Comparison of ENCODE assay signal across 8 mouse cellular contexts in genomic region chr12:70974441-70975266, GRCm38 (mm10). TPM values are rescaled to one million over a fixed set of nuclear protein-coding genes. Genes with fewer than 3 reads are reported as not detected.
DNase-seq lines count a peak whose midpoint lies in the region; ATAC-seq and TF ChIP-seq lines count a peak whose summit lies in the region.

Gene Psma3, plus strand, starts transcription at chr12:70974621.

- TF ChIP-seq RAD21 in CH12.LX (IDR thresholded peaks at IDR 0.05; ENCODE audit: low read depth, low read length), result no peak

- ATAC-seq in forebrain, embryonic 11.5 days (replicated peaks; ENCODE audit: low FRiP score), result peak; percentile 99
- peak; percentile 99 for ATAC-seq in heart, embryonic 16.5 days (replicated peaks; ENCODE audit: extremely low read depth, insufficient read depth, low FRiP score)
- peak; percentile 100 for ATAC-seq in liver, embryonic 15.5 days (ENCODE audit: insufficient read depth)
- ATAC-seq in neural tube, embryonic 12.5 days (ENCODE audit: low FRiP score, low read depth), result peak; percentile 99

- peak within 1 kb of the TSS; percentile 88 for H3K4me2 ChIP-seq in CH12.LX (ENCODE audit: insufficient read depth, low read depth, poor library complexity, severe bottlenecking)
- H3K4me2 ChIP-seq in forebrain, embryonic 11.5 days (ENCODE audit: low read depth, low read length, severe bottlenecking), result peak within 1 kb of the TSS; percentile 68
- H3K4me2 ChIP-seq in heart, embryonic 16.5 days (ENCODE audit: low read depth, low read length), result peak within 1 kb of the TSS; percentile 82
- peak within 1 kb of the TSS; percentile 73 for H3K4me2 ChIP-seq in liver, embryonic 15.5 days
- peak within 1 kb of the TSS; percentile 74 for H3K4me2 ChIP-seq in neural tube, embryonic 12.5 days (replicated peaks)

- DNase-seq in CH12.LX (ENCODE audit: extremely low read depth), result peak; percentile 95
- peak; percentile 93 for DNase-seq in c-Kit-positive CD71-positive TER-119-negative erythroid progenitor cells, embryonic 14.5 days (ENCODE audit: low read depth)
- DNase-seq in forebrain, embryonic 11.5 days (ENCODE audit: low spot score), result peak; percentile 93
- DNase-seq in kidney, postnatal 36 days, result peak; percentile 93 to 95
- DNase-seq in telencephalon, adult 2 months (ENCODE audit: low read depth, low spot score), result peak; percentile 97

- peak; percentile 96 for TF ChIP-seq POLR2A in CH12.LX (IDR thresholded peaks at IDR 0.05; ENCODE audit: low read depth, low read length)

- peak within 1 kb of the TSS; percentile 82 for H3K27ac ChIP-seq in CH12.LX (ENCODE audit: insufficient read depth, low read depth)
- peak within 1 kb of the TSS; percentile 87 for H3K27ac ChIP-seq in forebrain, embryonic 11.5 days (ENCODE audit: low read depth, low read length)
- H3K27ac ChIP-seq in heart, embryonic 16.5 days (ENCODE audit: low read length), result peak within 1 kb of the TSS; percentile 96
- H3K27ac ChIP-seq in liver, embryonic 15.5 days (replicated peaks), result peak within 1 kb of the TSS; percentile 97
- H3K27ac ChIP-seq in neural tube, embryonic 12.5 days, result peak within 1 kb of the TSS; percentile 86

- TF ChIP-seq EP300 in CH12.LX (IDR thresholded peaks at IDR 0.05; ENCODE audit: low read length), result no peak

- under 1% methylated on average over 71 of the region's 71 CpGs for WGBS in forebrain, embryonic 11.5 days
- under 1% methylated on average over 71 of the region's 71 CpGs for WGBS in heart, embryonic 16.5 days
- WGBS in liver, embryonic 15.5 days (ENCODE audit: insufficient replicate concordance), result under 1% methylated on average over 71 of the region's 71 CpGs
- under 1% methylated on average over 71 of the region's 71 CpGs for WGBS in neural tube, embryonic 12.5 days

- H3K9me3 ChIP-seq in CH12.LX (replicated peaks; ENCODE audit: low read length), result no peaks in the 10 kb centered on the region
- no peaks in the 10 kb centered on the region for H3K9me3 ChIP-seq in forebrain, embryonic 11.5 days (ENCODE audit: control insufficient read depth, low read length)
- no peaks in the 10 kb centered on the region for H3K9me3 ChIP-seq in heart, embryonic 16.5 days (replicated peaks; ENCODE audit: control insufficient read depth, low read length)
- no peaks in the 10 kb centered on the region for H3K9me3 ChIP-seq in liver, embryonic 15.5 days (replicated peaks)
- H3K9me3 ChIP-seq in neural tube, embryonic 12.5 days, result no peaks in the 10 kb centered on the region

- H3K27me3 ChIP-seq in CH12.LX (replicated peaks), result no peaks in the 10 kb centered on the region
- no peaks in the 10 kb centered on the region for H3K27me3 ChIP-seq in forebrain, embryonic 11.5 days (ENCODE audit: control insufficient read depth, insufficient read depth, low read length)
- no peaks in the 10 kb centered on the region for H3K27me3 ChIP-seq in heart, embryonic 16.5 days (ENCODE audit: control insufficient read depth, insufficient read depth, low read length)
- H3K27me3 ChIP-seq in liver, embryonic 15.5 days, result no peaks in the 10 kb centered on the region
- H3K27me3 ChIP-seq in neural tube, embryonic 12.5 days (replicated peaks), result no peaks in the 10 kb centered on the region

- in situ Hi-C loops in CH12.LX (cut with MboI; ENCODE audit: low pct_ligation_motif_present, low pct_unique_long_range_greater_than_20kb, low sequenced_read_pairs), result loop anchor here (10.0 kb wide), 1 partner anchor 70 kb away; no protein-coding TSS in a partner anchor

- H3K36me3 ChIP-seq in CH12.LX (replicated peaks in 1 of 2; ENCODE audit: control insufficient read depth in 1 of 2, insufficient read depth in 1 of 2, low read length in 1 of 2), result peaks cover 10 to 18% of the 10 kb centered on the region in 2 experiments
- H3K36me3 ChIP-seq in forebrain, embryonic 11.5 days (ENCODE audit: control insufficient read depth, insufficient read depth, low read length), result no peaks in the 10 kb centered on the region
- no peaks in the 10 kb centered on the region; the same call in 1 of the 2 replicates for H3K36me3 ChIP-seq in heart, embryonic 16.5 days (ENCODE audit: control insufficient read depth, insufficient read depth)
- peaks cover 16% of the 10 kb centered on the region for H3K36me3 ChIP-seq in liver, embryonic 15.5 days (replicated peaks)
- peaks cover 7% of the 10 kb centered on the region; the same call in 1 of the 2 replicates for H3K36me3 ChIP-seq in neural tube, embryonic 12.5 days

- no peak for TF ChIP-seq CTCF in CH12.LX (conservative IDR thresholded peaks at IDR 0.05 in 1 of 2, IDR thresholded peaks at IDR 0.05 in 1 of 2; ENCODE audit: low read depth in 2 of 2, low read length in 2 of 2)

- dilution Hi-C loops in CH12.LX (cut with MboI; ENCODE audit: extremely low pct_ligation_motif_present, extremely low pct_unique_long_range_greater_than_20kb, low sequenced_read_pairs), result no loop called here

- peak within 1 kb of the TSS; percentile 99 for H3K9ac ChIP-seq in CH12.LX (ENCODE audit: insufficient read depth, low read depth)
- H3K9ac ChIP-seq in forebrain, embryonic 11.5 days (ENCODE audit: low read length), result peak within 1 kb of the TSS; percentile 93
- H3K9ac ChIP-seq in heart, embryonic 16.5 days (ENCODE audit: low read length), result peak within 1 kb of the TSS; percentile 97
- H3K9ac ChIP-seq in liver, embryonic 15.5 days, result peak within 1 kb of the TSS; percentile 90
- peak within 1 kb of the TSS; percentile 96 for H3K9ac ChIP-seq in neural tube, embryonic 12.5 days

- peaks cover 3 to 11% of the 10 kb centered on the region in 2 experiments; a peak in 2 of 4 replicates for H3K4me1 ChIP-seq in CH12.LX (ENCODE audit: control insufficient read depth in 1 of 2, insufficient read depth in 2 of 2)
- peaks cover 5% of the 10 kb centered on the region for H3K4me1 ChIP-seq in forebrain, embryonic 11.5 days (replicated peaks; ENCODE audit: control insufficient read depth, insufficient read depth, low read length)
- H3K4me1 ChIP-seq in heart, embryonic 16.5 days (ENCODE audit: control insufficient read depth, insufficient read depth, low read length), result peaks cover 12% of the 10 kb centered on the region
- H3K4me1 ChIP-seq in liver, embryonic 15.5 days (replicated peaks), result peaks cover 30% of the 10 kb centered on the region
- H3K4me1 ChIP-seq in neural tube, embryonic 12.5 days, result peaks cover 12% of the 10 kb centered on the region

- H3K79me2 ChIP-seq in CH12.LX (replicated peaks; ENCODE audit: control insufficient read depth, extremely low read depth, insufficient read depth, poor library complexity, severe bottlenecking), result peaks cover 50% of the 10 kb centered on the region

- H3K4me3 ChIP-seq in CH12.LX (replicated peaks in 1 of 3; ENCODE audit: low read depth in 2 of 3, low read length in 2 of 3, poor library complexity in 1 of 3), result peak within 1 kb of the TSS; percentile 94 to 97 (median 97)
- peak within 1 kb of the TSS; percentile 90 for H3K4me3 ChIP-seq in forebrain, embryonic 11.5 days (ENCODE audit: low read depth, low read length)
- peak within 1 kb of the TSS; percentile 76 for H3K4me3 ChIP-seq in heart, embryonic 16.5 days (ENCODE audit: low read length)
- H3K4me3 ChIP-seq in liver, embryonic 15.5 days (replicated peaks), result peak within 1 kb of the TSS; percentile 92
- H3K4me3 ChIP-seq in neural tube, embryonic 12.5 days, result peak within 1 kb of the TSS; percentile 83

TF ChIP-seq in CH12.LX, 34 proteins besides CTCF, POLR2A, EP300 and RAD21 (continues in another document):
- no peak for TF ChIP-seq JUN (IDR thresholded peaks at IDR 0.05; ENCODE audit: insufficient read depth, low read depth, low read length)
- no peak for TF ChIP-seq JUND (conservative IDR thresholded peaks at IDR 0.05; ENCODE audit: low read depth, low read length)
- no peak for TF ChIP-seq USF2 (conservative IDR thresholded peaks at IDR 0.05; ENCODE audit: low read depth, low read length)
- peak; percentile 61; the same call in 1 of the 2 replicates for TF ChIP-seq MAX (IDR thresholded peaks at IDR 0.05; ENCODE audit: low read length)
- peak; percentile 2; the same call in 1 of the 2 replicates for TF ChIP-seq IRF4 (IDR thresholded peaks at IDR 0.05; ENCODE audit: low read depth, low read length)
- TF ChIP-seq BHLHE40 (IDR thresholded peaks at IDR 0.05; ENCODE audit: low read depth, low read length), result 0 out of 2 replicates have a peak, but pooled peaks have one; percentile 17
- TF ChIP-seq ZKSCAN1 (IDR thresholded peaks at IDR 0.05; ENCODE audit: borderline replicate concordance, low read depth, low read length), result no peak; the same call in 1 of the 2 replicates
- peak; percentile 80 for TF ChIP-seq HCFC1 (IDR thresholded peaks at IDR 0.05; ENCODE audit: low read depth, low read length)
- TF ChIP-seq TBP (conservative IDR thresholded peaks at IDR 0.05; ENCODE audit: low read depth, low read length), result 0 out of 2 replicates have a peak, but pooled peaks have one; percentile 48
- peak; percentile 96 for TF ChIP-seq UBTF (IDR thresholded peaks at IDR 0.05; ENCODE audit: low read depth, low read length)
- no peak for TF ChIP-seq ETS1 (conservative IDR thresholded peaks at IDR 0.05; ENCODE audit: low read depth, low read length)
- TF ChIP-seq SMC3 (IDR thresholded peaks at IDR 0.05; ENCODE audit: low read depth, low read length), result no peak
- no peak for TF ChIP-seq MAZ (IDR thresholded peaks at IDR 0.05; ENCODE audit: low read depth, low read length)
- TF ChIP-seq POLR2AphosphoS2 (IDR thresholded peaks at IDR 0.05; ENCODE audit: low read depth, low read length), result peak; percentile 62; the same call in 1 of the 2 replicates
- peak; percentile 99 for TF ChIP-seq ZNF384 (IDR thresholded peaks at IDR 0.05; ENCODE audit: low read depth, low read length)
- no peak for TF ChIP-seq MAFK (IDR thresholded peaks at IDR 0.05; ENCODE audit: insufficient replicate concordance, low read length)
- TF ChIP-seq MXI1 (IDR thresholded peaks at IDR 0.05; ENCODE audit: low read depth, low read length), result no peak; the same call in none of the 2 replicates
- no peak for TF ChIP-seq ZC3H11A (IDR thresholded peaks at IDR 0.05; ENCODE audit: low read depth, low read length)
- TF ChIP-seq ZMIZ1 (IDR thresholded peaks at IDR 0.05; ENCODE audit: low read depth, low read length), result no peak; the same call in 1 of the 2 replicates
- TF ChIP-seq SIN3A (IDR thresholded peaks at IDR 0.05; ENCODE audit: low read length), result peak; percentile 62; the same call in 1 of the 2 replicates
- no peak for TF ChIP-seq MEF2A (IDR thresholded peaks at IDR 0.05; ENCODE audit: borderline replicate concordance, low read depth, low read length)
- no peak for TF ChIP-seq CHD2 (IDR thresholded peaks at IDR 0.05; ENCODE audit: low read length)

RNA-seq across cellular contexts. Expression of gene Psma3, which starts in this region (rescaled TPM):
- total RNA-seq in CH12.LX (2012; rRNA removed) (271 and 341 TPM in 2 replicates), CH12.LX (2014; rRNA removed) (538 and 617 TPM in 2 replicates)
- 355 and 362 TPM in 2 replicates for polyA plus RNA-seq in CH12.LX (2012; ENCODE audit: insufficient read length, low read depth)
- 502 and 601 TPM in 2 replicates for polyA plus RNA-seq in forebrain, embryonic 11.5 days (2014; fragmentation: Nextera tagmentation; extraction: Ambion mirVana)
- 433 and 454 TPM in 2 replicates for polyA plus RNA-seq in heart, embryonic 16.5 days (2015; fragmentation: Nextera tagmentation; extraction: Ambion mirVana)
- polyA plus RNA-seq in liver, embryonic 15.5 days (2015; fragmentation: Nextera tagmentation; extraction: Ambion mirVana), result 343 TPM in 2 replicates
- polyA plus RNA-seq in neural tube, embryonic 12.5 days (2016; fragmentation: Nextera tagmentation; extraction: Ambion mirVana), result 543 and 554 TPM in 2 replicates

Comparison
In these comparisons a context has a peak if more than half of its experiments do, and no peak if none do; other contexts are left out.
1. Peak in every context shown above with its lines: DNase-seq, ATAC-seq, H3K4me3 ChIP-seq and H3K27ac ChIP-seq.